Mouse (Mus musculus): ENCODE results near the gene Adat3. TPM values are rescaled to one million over a fixed set of nuclear protein-coding genes. Genes with fewer than 3 reads are reported as not detected.
A peak's percentile ranks its signal among the peaks of the same experiment; 100 is the strongest.

The Adat3 gene
- polyA plus RNA-seq, 1 experiment from 2014 or later = 4.7 TPM

DNA sequence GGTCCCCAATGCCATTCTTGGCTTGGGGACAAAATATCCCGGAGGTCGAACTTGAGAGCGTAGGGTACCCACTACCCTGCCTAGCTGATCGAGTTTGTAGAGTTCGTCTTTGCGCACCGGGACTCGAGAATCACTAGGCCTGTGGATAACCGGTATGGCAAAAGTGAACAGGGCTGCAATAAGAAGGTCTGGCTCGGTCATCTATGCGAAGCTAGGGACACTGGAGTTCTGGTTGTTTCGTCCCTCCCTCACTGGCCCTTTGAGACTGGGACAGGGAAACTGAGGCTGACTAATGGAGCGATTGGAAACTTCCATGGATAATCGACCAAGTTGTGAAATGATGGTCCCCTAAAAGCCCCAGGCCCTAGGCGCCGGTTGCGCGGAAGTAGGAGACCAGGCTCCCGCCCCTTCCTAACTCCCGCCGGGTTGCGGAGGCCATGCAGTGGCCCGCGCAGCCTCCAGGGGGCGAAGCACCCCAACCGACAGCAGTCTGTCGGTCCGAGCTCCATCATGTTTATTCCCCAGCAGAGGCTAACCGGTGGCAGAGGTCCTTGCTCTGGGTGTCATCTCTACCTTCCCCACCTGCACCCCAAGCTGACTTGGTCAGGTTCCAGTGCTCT, 24.4 kb upstream of the Adat3 start:
- POLR2A ChIA-PET = interaction anchor here (0.6 to 1.2 kb wide), 4 partner anchors 11 to 110 kb away, joined by 3 to 5 read pairs (median 4); partner anchors contain the start of genes Abhd17a, Mknk2 and Rexo1
- no peak for DNase-seq (ENCODE audit: low read depth, low spot score)
- CTCF ChIA-PET = interaction anchor here (0.5 to 2.6 kb wide), 21 partner anchors 8 to 176 kb away, joined by 3 to 21 read pairs (median 4); partner anchors contain the start of genes Abhd17a, Mknk2 and Rexo1
- peak; percentile 19 for ATAC-seq
- H3K27me3 ChIP-seq = no peaks in the 10 kb centered on the region
- in situ Hi-C loops (cut with MboI; ENCODE audit: low pct_unique_long_range_greater_than_20kb) = loop anchor here (5.0 kb wide), 1 partner anchor 109 kb away; no protein-coding TSS in a partner anchor
- TF ChIP-seq CTCF (IDR thresholded peaks at IDR 0.05) = no peak

DNA sequence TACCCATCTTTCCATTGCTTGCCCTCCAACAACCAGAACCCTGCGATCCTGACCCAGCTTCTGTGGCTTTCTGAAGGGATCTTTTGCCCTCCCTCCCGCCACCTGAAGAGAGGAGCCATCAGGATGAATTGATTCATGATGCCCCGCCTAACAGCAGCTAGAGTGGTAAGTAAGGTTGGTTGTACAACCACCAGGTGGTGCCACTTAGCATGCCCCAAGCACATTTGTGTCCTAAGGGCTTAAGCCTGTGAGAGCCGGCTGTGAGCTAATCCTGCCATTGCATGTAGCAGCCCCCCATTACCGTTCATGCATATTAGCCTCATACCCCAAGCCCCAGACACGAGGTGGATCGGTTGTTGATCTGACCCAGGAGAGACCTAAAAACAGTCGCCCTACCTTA, 23.8 kb upstream of the Adat3 start:
- DNase-seq (ENCODE audit: low read depth, low spot score) (no peak), ATAC-seq (no peak)
- in situ Hi-C loops (cut with MboI; ENCODE audit: low pct_unique_long_range_greater_than_20kb) = loop anchor here (5.0 kb wide), 1 partner anchor 108 kb away; no protein-coding TSS in a partner anchor
- no peaks in the 10 kb centered on the region for H3K27me3 ChIP-seq
- POLR2A ChIA-PET = interaction anchor here (0.7 to 1.2 kb wide), 3 partner anchors 11 to 99 kb away, joined by 3 to 5 read pairs (median 4); partner anchors contain the start of genes Abhd17a, Mknk2 and Rexo1
- no peak for TF ChIP-seq CTCF (IDR thresholded peaks at IDR 0.05)
- CTCF ChIA-PET = interaction anchor here (0.5 to 2.6 kb wide), 22 partner anchors 8 to 176 kb away, joined by 3 to 21 read pairs (median 4); partner anchors contain the start of genes Abhd17a, Mknk2 and Rexo1

DNA sequence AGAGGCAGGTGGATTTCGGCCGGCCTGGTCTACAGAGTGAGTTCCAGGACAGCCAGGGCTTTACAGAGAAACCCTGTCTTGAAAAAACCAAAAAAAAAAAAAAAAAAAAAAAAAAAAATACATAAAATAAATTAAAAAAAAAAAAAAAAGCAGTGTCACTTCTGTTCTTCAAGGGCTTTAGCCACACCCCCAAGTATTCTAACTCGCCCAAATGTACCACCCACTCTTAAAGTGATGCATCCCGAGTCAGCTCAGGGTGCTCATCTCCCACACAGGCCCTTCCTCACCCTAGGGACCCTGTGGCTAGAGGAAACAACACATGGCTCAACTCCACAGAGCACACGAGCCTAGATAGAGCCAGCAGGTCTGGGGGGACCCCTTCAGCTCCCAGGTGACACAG, 19.6 kb upstream of the Adat3 start:
- TF ChIP-seq CTCF (IDR thresholded peaks at IDR 0.05) = no peak
- CTCF ChIA-PET = no interaction called here
- no peak for ATAC-seq
- POLR2A ChIA-PET = no interaction called here
- no peak for DNase-seq (ENCODE audit: low read depth, low spot score)
- in situ Hi-C loops (cut with MboI; ENCODE audit: low pct_unique_long_range_greater_than_20kb) = no loop called here
- no peaks in the 10 kb centered on the region for H3K27me3 ChIP-seq

DNA sequence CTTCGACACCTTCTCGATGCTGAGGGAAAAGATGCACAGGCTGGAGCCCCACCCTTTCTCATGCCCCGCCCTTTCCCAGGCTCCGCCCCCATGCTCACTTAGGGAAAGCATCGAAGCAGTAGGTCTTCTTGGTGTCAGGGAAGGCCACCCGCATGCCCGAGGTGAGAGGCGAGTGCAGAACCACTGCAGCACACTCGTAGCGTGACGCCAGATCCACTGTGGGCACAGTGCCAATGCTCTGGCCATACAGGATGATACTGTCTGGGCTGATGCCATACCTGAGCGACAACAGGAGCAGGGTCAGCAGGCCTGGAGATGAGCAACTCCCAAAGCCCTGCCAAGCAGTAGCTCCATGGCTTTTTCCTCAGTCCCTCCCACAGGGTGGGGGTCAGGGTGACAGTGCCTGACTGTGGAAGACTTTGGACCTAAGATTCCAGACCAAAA, 18.6 kb upstream of the Adat3 start:
- DNase-seq (ENCODE audit: low read depth, low spot score) = no peak
- CTCF ChIA-PET = interaction anchor here (0.9 kb wide), 1 partner anchor 22 kb away, joined by 3 read pairs; the partner anchor contains the start of gene Rexo1
- ATAC-seq = no peak
- in situ Hi-C loops (cut with MboI; ENCODE audit: low pct_unique_long_range_greater_than_20kb) = no loop called here
- POLR2A ChIA-PET = no interaction called here
- TF ChIP-seq CTCF (IDR thresholded peaks at IDR 0.05) = no peak
- H3K27me3 ChIP-seq = no peaks in the 10 kb centered on the region

DNA sequence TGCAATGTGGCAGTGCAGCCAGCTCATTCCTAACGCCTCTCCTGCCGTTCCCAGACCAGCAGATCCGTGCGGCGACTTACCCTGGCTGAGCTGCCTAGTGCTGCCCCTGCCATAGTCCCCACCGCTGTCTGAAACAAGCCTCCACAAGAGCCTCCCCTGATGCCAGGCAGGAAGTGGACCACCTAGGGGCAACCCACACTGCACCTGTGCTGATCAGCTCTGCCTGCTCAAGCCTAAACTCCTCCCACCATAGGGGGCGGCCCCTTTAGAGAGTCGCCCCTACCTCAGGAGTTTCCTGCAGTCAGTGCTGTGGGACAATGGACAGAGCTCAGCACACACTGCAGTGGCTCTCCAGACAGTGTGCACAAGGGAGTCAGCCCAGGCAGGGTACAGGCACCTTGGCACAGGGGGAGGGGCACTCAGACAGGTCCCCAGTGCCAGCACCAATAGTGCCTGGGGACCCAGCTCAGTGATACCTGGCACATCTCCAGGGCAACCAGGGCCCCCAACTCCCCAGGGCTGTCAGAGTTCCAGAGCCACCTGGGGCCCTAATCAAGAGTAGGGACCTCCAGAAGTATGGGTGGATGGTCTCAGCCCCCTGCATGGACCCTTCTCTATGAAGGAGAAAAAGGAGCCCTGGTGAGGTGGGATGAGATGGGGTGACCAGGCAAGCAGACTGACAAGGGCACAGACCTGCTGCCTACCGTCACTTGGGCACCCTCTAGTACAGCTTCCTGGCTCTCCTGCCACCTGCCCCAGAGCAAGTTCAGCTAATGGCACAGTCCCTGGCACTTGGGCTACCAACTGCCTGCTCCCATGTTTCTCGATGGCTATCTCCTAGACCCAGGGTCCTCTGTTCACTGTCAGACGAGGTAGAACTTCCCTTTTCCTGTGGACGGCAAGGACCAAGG, 17.8 kb upstream of the Adat3 start:
- DNase-seq (ENCODE audit: low read depth, low spot score) = no peak
- POLR2A ChIA-PET = no interaction called here
- CTCF ChIA-PET = interaction anchor here (0.9 to 1.4 kb wide), 2 partner anchors 11 to 23 kb away, joined by 3 read pairs; partner anchors contain the start of gene Rexo1
- TF ChIP-seq CTCF (IDR thresholded peaks at IDR 0.05) = no peak
- H3K27me3 ChIP-seq = no peaks in the 10 kb centered on the region
- no peak for ATAC-seq
- in situ Hi-C loops (cut with MboI; ENCODE audit: low pct_unique_long_range_greater_than_20kb) = no loop called here

DNA sequence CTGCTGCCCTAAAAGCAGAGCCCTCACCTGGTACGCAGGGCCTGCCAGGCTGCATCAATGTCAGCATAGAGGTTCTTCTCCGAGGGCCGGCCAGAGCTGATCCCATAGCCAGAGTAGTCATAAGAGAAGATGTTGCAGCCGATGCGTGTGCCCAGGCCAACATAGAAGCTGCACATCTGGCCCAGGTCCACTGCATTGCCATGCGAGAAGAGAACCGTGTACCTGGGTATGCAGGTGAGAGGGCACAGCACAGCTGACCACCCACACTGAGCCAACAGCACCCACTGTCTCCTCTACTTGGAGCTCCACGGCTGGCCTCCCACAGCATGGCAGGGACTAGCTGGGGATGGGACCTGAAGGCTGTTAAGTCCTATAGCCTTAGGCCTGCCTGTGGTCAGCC, 17.1 kb upstream of the Adat3 start:
- ChIA-PET POLR2A (no interaction called here), CTCF (interaction anchor here (1.4 kb wide), 1 partner anchor 12 kb away, joined by 3 read pairs; no protein-coding TSS in a partner anchor)
- in situ Hi-C loops (cut with MboI; ENCODE audit: low pct_unique_long_range_greater_than_20kb) = no loop called here
- TF ChIP-seq CTCF (IDR thresholded peaks at IDR 0.05) = no peak
- DNase-seq (ENCODE audit: low read depth, low spot score) (no peak), ATAC-seq (no peak)
- H3K27me3 ChIP-seq = no peaks in the 10 kb centered on the region

DNA sequence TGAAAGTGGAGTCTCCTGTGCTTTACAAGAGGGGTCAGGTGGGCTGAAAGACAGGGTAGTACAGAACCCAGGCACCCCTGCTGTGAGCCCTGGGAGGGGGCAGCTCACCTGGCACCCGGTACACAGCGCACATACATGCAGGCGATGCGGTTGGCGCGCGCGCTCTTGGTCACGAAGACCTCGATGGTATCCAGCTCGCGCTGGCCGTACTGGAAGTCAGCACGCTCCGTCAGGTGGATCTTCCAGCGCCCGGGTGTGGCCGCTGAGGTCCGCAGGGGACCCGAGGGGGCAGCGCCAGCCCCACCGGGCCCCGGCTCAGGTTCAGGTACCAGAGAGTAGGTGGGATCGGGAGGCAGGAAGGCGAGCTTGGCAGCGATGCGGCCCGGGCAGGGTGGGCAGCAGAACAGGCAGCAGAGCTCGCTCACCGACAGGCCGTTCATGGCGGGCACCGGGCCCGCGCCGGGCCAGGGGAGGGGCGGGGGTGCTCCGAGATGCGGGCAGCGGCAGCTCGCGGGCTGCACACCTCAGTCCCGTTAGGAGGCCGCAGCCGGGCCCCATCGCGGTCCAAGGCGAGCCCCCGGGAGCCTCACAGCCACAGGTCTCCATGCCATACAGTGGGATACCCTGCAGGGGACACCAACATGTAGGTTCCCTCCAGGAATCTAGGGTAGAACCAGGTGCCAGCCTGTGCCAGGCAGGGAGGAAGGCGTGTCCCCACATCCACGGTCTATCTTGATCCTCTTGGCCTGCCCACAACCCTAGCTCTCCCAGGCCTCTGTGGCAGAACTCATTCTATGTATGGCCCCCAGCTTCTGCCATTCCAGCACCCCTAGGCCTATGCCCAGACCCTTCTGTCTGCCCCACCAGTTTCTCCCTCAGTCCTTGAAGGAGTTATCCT, 16.0 kb upstream of the Adat3 start:
- CTCF ChIA-PET = interaction anchor here (0.9 to 1.0 kb wide), 2 partner anchors 8 to 74 kb away, joined by 3 to 5 read pairs; no protein-coding TSS in a partner anchor
- POLR2A ChIA-PET = no interaction called here
- no peak for DNase-seq (ENCODE audit: low read depth, low spot score)
- no peak for TF ChIP-seq CTCF (IDR thresholded peaks at IDR 0.05)
- in situ Hi-C loops (cut with MboI; ENCODE audit: low pct_unique_long_range_greater_than_20kb) = no loop called here
- ATAC-seq = no peak
- no peaks in the 10 kb centered on the region for H3K27me3 ChIP-seq

DNA sequence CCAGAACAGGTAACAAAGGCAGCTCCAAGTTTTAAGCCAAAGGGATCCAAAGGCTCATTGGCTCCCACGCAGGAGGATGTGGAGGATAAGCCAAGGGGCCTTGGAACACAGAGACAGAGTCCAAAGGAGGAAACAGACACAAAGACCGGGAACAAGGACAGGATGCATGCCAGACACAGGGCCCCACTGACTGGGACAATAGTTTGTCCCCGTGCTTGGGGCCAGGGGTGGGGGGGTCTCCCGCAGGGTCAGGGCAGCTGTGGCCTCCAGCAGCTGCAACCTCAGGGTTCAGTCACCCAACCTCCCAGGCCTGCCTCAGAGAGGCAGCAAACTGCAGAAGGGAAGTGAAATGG, 15.4 kb upstream of the Adat3 start:
- DNase-seq (ENCODE audit: low read depth, low spot score) (no peak), ATAC-seq (no peak)
- in situ Hi-C loops (cut with MboI; ENCODE audit: low pct_unique_long_range_greater_than_20kb) = no loop called here
- no peak for TF ChIP-seq CTCF (IDR thresholded peaks at IDR 0.05)
- CTCF ChIA-PET = interaction anchor here (0.9 to 1.0 kb wide), 2 partner anchors 8 to 74 kb away, joined by 3 to 5 read pairs; no protein-coding TSS in a partner anchor
- no peaks in the 10 kb centered on the region for H3K27me3 ChIP-seq
- POLR2A ChIA-PET = no interaction called here

DNA sequence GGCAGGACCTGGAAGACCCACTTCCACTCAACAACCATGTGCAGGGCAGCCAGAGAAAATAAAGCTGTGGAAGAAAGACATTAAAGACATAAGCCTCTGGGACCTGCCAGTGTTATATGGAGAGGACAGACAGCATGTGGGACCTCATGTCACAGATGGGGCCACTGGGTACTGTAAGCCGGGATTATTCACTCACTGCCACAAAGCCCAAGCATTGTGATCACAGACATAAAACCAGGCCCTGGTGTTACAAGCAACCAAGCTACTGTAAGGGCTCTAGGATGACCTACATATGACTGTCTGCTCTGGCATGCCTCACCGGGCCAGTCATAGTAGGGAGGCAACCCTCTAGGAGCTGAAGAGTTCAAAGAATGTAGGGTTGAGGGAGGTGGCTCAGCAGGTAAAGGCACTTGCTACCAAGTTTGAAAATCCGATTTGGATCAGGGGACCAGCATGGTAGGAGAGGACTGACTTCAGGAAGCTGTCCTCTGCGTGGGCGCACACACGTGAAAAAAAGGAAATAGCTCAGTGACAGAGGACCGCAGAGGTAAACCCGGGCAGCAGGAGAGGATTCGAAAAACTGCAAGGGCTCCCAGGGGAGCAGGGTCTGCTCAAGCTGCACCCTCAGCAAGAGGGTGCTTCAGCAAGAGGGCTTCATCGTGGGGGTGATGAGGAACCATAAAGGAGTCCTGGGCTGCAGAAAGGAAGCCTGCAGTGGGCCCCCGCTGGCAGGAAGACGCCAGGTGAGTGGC, 13.4 kb upstream of the Adat3 start:
- DNase-seq (ENCODE audit: low read depth, low spot score) (no peak), ATAC-seq (no peak)
- no peaks in the 10 kb centered on the region for H3K27me3 ChIP-seq
- TF ChIP-seq CTCF (IDR thresholded peaks at IDR 0.05) = no peak
- CTCF ChIA-PET = interaction anchor here (3.6 kb wide), 1 partner anchor 10 kb away, joined by 21 read pairs; no protein-coding TSS in a partner anchor
- POLR2A ChIA-PET = interaction anchor here (1.0 to 1.6 kb wide), 3 partner anchors 9 to 15 kb away, joined by 3 to 5 read pairs (median 4); no protein-coding TSS in a partner anchor
- in situ Hi-C loops (cut with MboI; ENCODE audit: low pct_unique_long_range_greater_than_20kb) = no loop called here

Data from Patski (cell line).